Mouse (Mus musculus) heart, postnatal 0 days (tissue): ENCODE results near the gene Grrp1.

Experiments
- CTCF ChIP-seq: IDR thresholded peaks from 2 replicates; pipeline ENCODE4 v1.5.1; 2016; ENCODE audit warnings: antibody characterized with exemption, control low read depth, low read depth
- EP300 ChIP-seq: IDR thresholded peaks from 2 replicates; pipeline ENCODE4 v1.6.1; 2016; ENCODE audit warnings: antibody characterized with exemption, low read depth

- no peak for TF ChIP-seq CTCF
- TF ChIP-seq EP300, result no peak
Measured at GRCm38 (mm10) chr4:134272731-134273416, 19.0 kb upstream of the Grrp1 start.
